Mouse (Mus musculus): ENCODE data around the gene Ttll3. TPM values are rescaled to one million over a fixed set of nuclear protein-coding genes. Genes with fewer than 3 reads are reported as not detected.

Gene Ttll3
- polyA plus RNA-seq, 1 experiment, result 21.2 TPM

GRCm38 (mm10) chr6:113428006-113428405, 38.9 kb downstream of the Ttll3 start:
- Histone ChIP-seq H3K27me3 (ENCODE audit: control insufficient read depth, insufficient read depth, low read length) (no peaks in the 10 kb centered on the region), H3K36me3 (ENCODE audit: control insufficient read depth, insufficient read depth, low read length) (no peaks in the 10 kb centered on the region), H3K27ac (ENCODE audit: insufficient read depth, low read length) (no peak overlapping the region), H3K4me3 (ENCODE audit: extremely low read depth, insufficient read depth, insufficient read length) (no peak overlapping the region), H3K4me1 (ENCODE audit: control insufficient read depth, insufficient read depth, insufficient read length) (no peaks in the 10 kb centered on the region)
- WGBS, result 92% methylated on average over 16 of the region's 16 CpGs
- TF ChIP-seq POLR2A (IDR thresholded peaks at IDR 0.05; ENCODE audit: low read depth, low read length) (no peak), CTCF (IDR thresholded peaks at IDR 0.05; ENCODE audit: extremely low read depth, insufficient read depth, insufficient read length, insufficient replicate concordance) (no peak)
- DNase-seq (ENCODE audit: low read depth in 1 of 2, low spot score in 2 of 2), result no peak

DNA sequence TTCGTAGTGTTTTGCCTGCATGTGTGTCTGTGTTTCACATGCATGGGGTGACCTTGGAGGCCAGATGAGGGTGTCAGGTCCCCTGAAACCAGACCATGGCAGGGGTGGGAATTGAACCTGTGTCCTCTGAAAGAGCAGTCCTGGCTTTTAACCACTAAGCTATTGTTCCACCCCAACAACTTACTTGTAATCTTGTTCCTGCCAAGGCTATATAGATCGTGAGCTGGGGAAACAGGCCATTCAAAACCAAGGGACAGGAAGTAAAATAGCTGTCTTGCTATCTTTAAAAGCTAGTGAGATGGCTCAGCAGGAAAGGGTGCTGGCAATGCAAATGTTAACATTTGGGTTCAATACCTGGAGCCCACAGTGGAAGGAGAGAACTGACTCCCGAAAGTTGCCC, 40.9 kb downstream of the Ttll3 start:
- Histone ChIP-seq H3K36me3 (ENCODE audit: control insufficient read depth, insufficient read depth, low read length) (no peaks in the 10 kb centered on the region), H3K27ac (ENCODE audit: insufficient read depth, low read length) (no peak overlapping the region), H3K4me3 (ENCODE audit: extremely low read depth, insufficient read depth, insufficient read length) (no peak overlapping the region), H3K27me3 (ENCODE audit: control insufficient read depth, insufficient read depth, low read length) (no peaks in the 10 kb centered on the region), H3K4me1 (ENCODE audit: control insufficient read depth, insufficient read depth, insufficient read length) (no peaks in the 10 kb centered on the region)
- no peak for TF ChIP-seq CTCF (IDR thresholded peaks at IDR 0.05; ENCODE audit: extremely low read depth, insufficient read depth, insufficient read length, insufficient replicate concordance)
- no peak for TF ChIP-seq POLR2A (IDR thresholded peaks at IDR 0.05; ENCODE audit: low read depth, low read length)
- WGBS, result 56% methylated on average over 3 of the region's 3 CpGs
- DNase-seq (ENCODE audit: low read depth in 1 of 2, low spot score in 2 of 2), result no peak

- no peak for DNase-seq (ENCODE audit: low read depth in 1 of 2, low spot score in 2 of 2)
Observed at GRCm38 (mm10) chr6:113430846-113431245, 41.8 kb downstream of the Ttll3 start.

GRCm38 (mm10) chr6:113431801-113432200, 42.7 kb downstream of the Ttll3 start:
- Histone ChIP-seq H3K4me3 (ENCODE audit: extremely low read depth, insufficient read depth, insufficient read length) (no peak overlapping the region), H3K4me1 (ENCODE audit: control insufficient read depth, insufficient read depth, insufficient read length) (no peaks in the 10 kb centered on the region), H3K27me3 (ENCODE audit: control insufficient read depth, insufficient read depth, low read length) (no peaks in the 10 kb centered on the region), H3K27ac (ENCODE audit: insufficient read depth, low read length) (no peak overlapping the region), H3K36me3 (ENCODE audit: control insufficient read depth, insufficient read depth, low read length) (no peaks in the 10 kb centered on the region)
- no peak for TF ChIP-seq CTCF (IDR thresholded peaks at IDR 0.05; ENCODE audit: extremely low read depth, insufficient read depth, insufficient read length, insufficient replicate concordance)
- no peak for TF ChIP-seq POLR2A (IDR thresholded peaks at IDR 0.05; ENCODE audit: low read depth, low read length)
- 59% methylated on average over 3 of the region's 3 CpGs for WGBS
- no peak for DNase-seq (ENCODE audit: low read depth in 1 of 2, low spot score in 2 of 2)

More at GRCm38 (mm10) chr6:113430846-113431245, 41.8 kb downstream of the Ttll3 start:
- TF ChIP-seq POLR2A (IDR thresholded peaks at IDR 0.05; ENCODE audit: low read depth, low read length), result no peak
- TF ChIP-seq CTCF (IDR thresholded peaks at IDR 0.05; ENCODE audit: extremely low read depth, insufficient read depth, insufficient read length, insufficient replicate concordance), result no peak
- H3K4me3 ChIP-seq (ENCODE audit: extremely low read depth, insufficient read depth, insufficient read length), result no peak overlapping the region
- no peaks in the 10 kb centered on the region for H3K36me3 ChIP-seq (ENCODE audit: control insufficient read depth, insufficient read depth, low read length)
- no peaks in the 10 kb centered on the region for H3K27me3 ChIP-seq (ENCODE audit: control insufficient read depth, insufficient read depth, low read length)
- no peak overlapping the region for H3K27ac ChIP-seq (ENCODE audit: insufficient read depth, low read length)
- 68% methylated on average over 3 of the region's 3 CpGs for WGBS
- no peaks in the 10 kb centered on the region for H3K4me1 ChIP-seq (ENCODE audit: control insufficient read depth, insufficient read depth, insufficient read length)

- 63% methylated on average over 3 of the region's 3 CpGs for WGBS
Observed at GRCm38 (mm10) chr6:113433661-113434060, 44.6 kb downstream of the Ttll3 start.

GRCm38 (mm10) chr6:113434691-113435090, 45.6 kb downstream of the Ttll3 start:
- no peak overlapping the region for H3K27ac ChIP-seq (ENCODE audit: insufficient read depth, low read length)
- WGBS, result 75% methylated on average over 7 of the region's 7 CpGs

More at GRCm38 (mm10) chr6:113433661-113434060, 44.6 kb downstream of the Ttll3 start:
- Histone ChIP-seq H3K4me1 (ENCODE audit: control insufficient read depth, insufficient read depth, insufficient read length) (no peaks in the 10 kb centered on the region), H3K27ac (ENCODE audit: insufficient read depth, low read length) (no peak overlapping the region), H3K36me3 (ENCODE audit: control insufficient read depth, insufficient read depth, low read length) (no peaks in the 10 kb centered on the region), H3K27me3 (ENCODE audit: control insufficient read depth, insufficient read depth, low read length) (no peaks in the 10 kb centered on the region), H3K4me3 (ENCODE audit: extremely low read depth, insufficient read depth, insufficient read length) (no peak overlapping the region)
- no peak for DNase-seq (ENCODE audit: low read depth in 1 of 2, low spot score in 2 of 2)
- TF ChIP-seq POLR2A (IDR thresholded peaks at IDR 0.05; ENCODE audit: low read depth, low read length), result no peak
- TF ChIP-seq CTCF (IDR thresholded peaks at IDR 0.05; ENCODE audit: extremely low read depth, insufficient read depth, insufficient read length, insufficient replicate concordance), result no peak

GRCm38 (mm10) chr6:113435664-113436205, 46.7 kb downstream of the Ttll3 start, which contains the start of gene Cidec:
Gene Cidec, minus strand, starts transcription at chr6:113435760.
- no peaks in the 10 kb centered on the region for H3K27me3 ChIP-seq (ENCODE audit: control insufficient read depth, insufficient read depth, low read length)
- no peak for DNase-seq (ENCODE audit: low read depth in 1 of 2, low spot score in 2 of 2)
- H3K4me3 ChIP-seq (ENCODE audit: extremely low read depth, insufficient read depth, insufficient read length), result no peak within 1 kb of the TSS
- 74% methylated on average over 9 of the region's 9 CpGs for WGBS
- no peaks in the 10 kb centered on the region for H3K36me3 ChIP-seq (ENCODE audit: control insufficient read depth, insufficient read depth, low read length)
- H3K4me1 ChIP-seq (ENCODE audit: control insufficient read depth, insufficient read depth, insufficient read length), result no peaks in the 10 kb centered on the region
- TF ChIP-seq CTCF (IDR thresholded peaks at IDR 0.05; ENCODE audit: extremely low read depth, insufficient read depth, insufficient read length, insufficient replicate concordance) (no peak), POLR2A (IDR thresholded peaks at IDR 0.05; ENCODE audit: low read depth, low read length) (no peak)
- no peak within 1 kb of the TSS for H3K27ac ChIP-seq (ENCODE audit: insufficient read depth, low read length)

More at GRCm38 (mm10) chr6:113434691-113435090, 45.6 kb downstream of the Ttll3 start:
- Histone ChIP-seq H3K4me1 (ENCODE audit: control insufficient read depth, insufficient read depth, insufficient read length) (no peaks in the 10 kb centered on the region), H3K36me3 (ENCODE audit: control insufficient read depth, insufficient read depth, low read length) (no peaks in the 10 kb centered on the region), H3K4me3 (ENCODE audit: extremely low read depth, insufficient read depth, insufficient read length) (no peak overlapping the region), H3K27me3 (ENCODE audit: control insufficient read depth, insufficient read depth, low read length) (no peaks in the 10 kb centered on the region)
- TF ChIP-seq CTCF (IDR thresholded peaks at IDR 0.05; ENCODE audit: extremely low read depth, insufficient read depth, insufficient read length, insufficient replicate concordance) (no peak), POLR2A (IDR thresholded peaks at IDR 0.05; ENCODE audit: low read depth, low read length) (no peak)
- no peak for DNase-seq (ENCODE audit: low read depth in 1 of 2, low spot score in 2 of 2)
